Mouse (Mus musculus) liver (tissue): Measurements from ENCODE around the gene Kmt2d.
"Not testable (repeated sequence)": the region's sequence is repeated elsewhere in the genome, so short reads cannot be mapped to it uniquely, and the experiment has no call there.

ENCODE experiments used
- DNase-seq: peaks from one replicate; pipeline ENCODE4 v3.0.0-alpha.2; 2020; ENCODE audit warnings: mixed read lengths

Kmt2d gene

GRCm38 (mm10) chr15:98871070-98871915, at the start of gene Kmt2d:
TSS of gene Kmt2d (minus strand) at chr15:98871204.
- peak; percentile 67 for DNase-seq

- DNase-seq = not testable (repeated sequence)
Measured at GRCm38 (mm10) chr15:98918499-98918895, 47.5 kb upstream of the Kmt2d start.

GRCm38 (mm10) chr15:98917538-98918498, 46.8 kb upstream of the Kmt2d start, which contains the start of gene Lmbr1l:
TSS of gene Lmbr1l (minus strand) at chr15:98918231.
- peak; percentile 98 for DNase-seq

GRCm38 (mm10) chr15:98917091-98917490, 46.1 kb upstream of the Kmt2d start:
- DNase-seq = no peak

GRCm38 (mm10) chr15:98916016-98916415, 45.0 kb upstream of the Kmt2d start:
- DNase-seq = no peak

GRCm38 (mm10) chr15:98914903-98915302, 43.9 kb upstream of the Kmt2d start:
- DNase-seq = no peak

GRCm38 (mm10) chr15:98904692-98905091, 33.7 kb upstream of the Kmt2d start:
- peak; percentile 56 for DNase-seq

GRCm38 (mm10) chr15:98902600-98902999, 31.6 kb upstream of the Kmt2d start:
- DNase-seq = no peak

GRCm38 (mm10) chr15:98901530-98901929, 30.5 kb upstream of the Kmt2d start:
- no peak for DNase-seq

GRCm38 (mm10) chr15:98897928-98898800, 27.2 kb upstream of the Kmt2d start, which contains the start of gene Dhh:
TSS of gene Dhh (minus strand) at chr15:98898540.
- DNase-seq = peak; percentile 41

- no peak for DNase-seq
Measured at GRCm38 (mm10) chr15:98897495-98897894, 26.5 kb upstream of the Kmt2d start.

- DNase-seq = peak; percentile 32
Measured at GRCm38 (mm10) chr15:98895635-98896589, 24.9 kb upstream of the Kmt2d start.

GRCm38 (mm10) chr15:98894746-98895634, 24.0 kb upstream of the Kmt2d start:
- DNase-seq = no peak

GRCm38 (mm10) chr15:98893940-98894745, 23.1 kb upstream of the Kmt2d start, which contains the start of gene Rhebl1:
TSS of gene Rhebl1 (minus strand) at chr15:98894540.
- DNase-seq = no peak

- no peak for DNase-seq
Measured at GRCm38 (mm10) chr15:98893036-98893435, 22.0 kb upstream of the Kmt2d start.

GRCm38 (mm10) chr15:98891907-98892606, 21.1 kb upstream of the Kmt2d start:
- DNase-seq = peak; percentile 55

- DNase-seq = no peak
Measured at GRCm38 (mm10) chr15:98891198-98891742, 20.3 kb upstream of the Kmt2d start.

- DNase-seq = no peak
Measured at GRCm38 (mm10) chr15:98887526-98887925, 16.5 kb upstream of the Kmt2d start.
